Mouse (Mus musculus) heart, adult 2 months (tissue): Measurements from ENCODE around the gene Tnfaip3. TPM values are rescaled to one million over a fixed set of nuclear protein-coding genes. Genes with fewer than 3 reads are reported as not detected.

Experiments
- DNase-seq, 2 experiments: peaks; one replicate each; pipeline ENCODE4 v3.0.0; 2021
- H3K27ac ChIP-seq: fragments of 200-600 bp; 2 replicates; pipeline ENCODE4 v1.8.1; 2022
- H3K27me3 ChIP-seq: fragments of 200-500 bp; 2 replicates; pipeline ENCODE4 v1.6.1; 2012; ENCODE audit warnings: mild to moderate bottlenecking, low read length, inconsistent platforms, mixed read lengths; ENCODE audit not compliant: control insufficient read depth, insufficient read depth
- H3K36me3 ChIP-seq: fragments of 200-500 bp; 2 replicates; pipeline ENCODE4 v1.6.1; 2012; ENCODE audit warnings: low read length, inconsistent platforms; ENCODE audit not compliant: control insufficient read depth, insufficient read depth
- H3K4me1 ChIP-seq: fragments of 200-500 bp; 2 replicates; pipeline ENCODE4 v1.6.1; 2011; ENCODE audit warnings: low read length; ENCODE audit not compliant: control insufficient read depth, insufficient read depth
- H3K4me3 ChIP-seq: fragments of 200-600 bp; 2 replicates; pipeline ENCODE4 v1.8.1; 2022
- H3K79me2 ChIP-seq: fragments of 200-500 bp; replicated peaks from 2 replicates; pipeline ENCODE4 v1.6.1; 2012; ENCODE audit warnings: mild to moderate bottlenecking, inconsistent platforms, low read length, moderate library complexity, mixed read lengths; ENCODE audit not compliant: control insufficient read depth, insufficient read depth
- H3K9ac ChIP-seq: fragments of 200-500 bp; 2 replicates; pipeline ENCODE4 v1.6.1; 2012; ENCODE audit warnings: low read depth, mild to moderate bottlenecking, control low read depth, inconsistent platforms, low read length, mixed read lengths
- CTCF ChIP-seq: fragments of 200-600 bp; IDR thresholded peaks from 2 replicates; pipeline ENCODE4 v1.8.1; 2022; ENCODE audit warnings: antibody characterized with exemption, mild to moderate bottlenecking, moderate library complexity
- EP300 ChIP-seq: fragments of 200-500 bp; IDR thresholded peaks from 2 replicates; pipeline ENCODE4 v1.6.1; 2011; ENCODE audit warnings: low read depth, low read length, control low read depth; ENCODE audit not compliant: insufficient read depth
- POLR2A ChIP-seq: fragments of 200-500 bp; IDR thresholded peaks from 2 replicates; pipeline ENCODE4 v1.6.1; 2011; ENCODE audit warnings: mild to moderate bottlenecking, low read depth, low read length, control low read depth; ENCODE audit not compliant: insufficient read depth
- WGBS: fragments of 180-500 bp; shearing (Covaris S2); methylation state at CpG from one replicate; pipeline ENCODE4 v1.1.7; 2018; 5-methylcytosine and 5-hydroxymethylcytosine counted together
- intact Hi-C: fragments of 180-260 bp; cut with DNase I; formaldehyde crosslinking; loops from one replicate; pipeline ENCODE4 v1.15.1; 2025
- polyA plus RNA-seq: library from polyadenylated mRNA; depleted of rRNA; stranded (reverse); fragments of >200 nt; gene quantifications from 2 replicates; pipeline ENCODE4 v1.2.3, GENCODE M21; 2012
- total RNA-seq, 2 experiments: library from RNA; stranded (reverse); gene quantifications; 2 replicates each; pipeline ENCODE4 v1.2.3; 2021

Gene Tnfaip3
- total and polyA plus RNA-seq, 3 experiments: 1.5 to 2.1 (median 2.0) TPM

DNA sequence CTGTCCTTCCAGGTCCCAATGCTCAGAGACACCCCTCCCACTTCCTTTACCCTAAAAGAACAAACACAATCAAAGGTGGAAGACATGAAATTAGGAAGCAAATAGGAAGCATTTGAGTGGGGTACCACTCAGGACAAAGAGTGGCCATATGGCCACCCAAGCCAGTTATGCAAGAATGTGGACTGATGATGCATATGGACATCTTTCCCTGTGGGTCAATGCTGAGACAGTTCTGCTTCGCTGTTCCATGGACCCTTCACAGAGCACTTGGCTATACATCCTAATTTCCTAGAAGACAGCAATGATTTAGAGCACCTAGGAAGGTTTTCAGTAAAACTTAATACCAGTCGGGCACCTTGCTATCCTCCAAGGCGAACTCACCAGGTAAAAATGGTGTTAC lies 2.8 kb downstream of the Tnfaip3 start:
- no peak for DNase-seq
- Histone ChIP-seq H3K4me1 (peaks cover 3% of the 10 kb centered on the region), H3K27ac (no peak overlapping the region), H3K4me3 (no peak overlapping the region), H3K79me2 (no peaks in the 10 kb centered on the region), H3K36me3 (peaks cover 3% of the 10 kb centered on the region), H3K9ac (no peak overlapping the region), H3K27me3 (no peaks in the 10 kb centered on the region)
- WGBS: 95% methylated on average over 3 of the region's 3 CpGs
- intact Hi-C loops: loop anchor here (10.0 kb wide), 1 partner anchor 582 kb away; the partner anchor contains the start of gene Ifngr1
- TF ChIP-seq EP300 (no peak), CTCF (no peak), POLR2A (no peak)

GRCm38 (mm10) chr10:19011832-19012440 lies 3.5 kb downstream of the Tnfaip3 start:
- Histone ChIP-seq H3K79me2 (no peaks in the 10 kb centered on the region), H3K27ac (no peak overlapping the region), H3K9ac (no peak overlapping the region), H3K36me3 (peaks cover 3% of the 10 kb centered on the region), H3K4me1 (peaks cover 3% of the 10 kb centered on the region), H3K4me3 (no peak overlapping the region), H3K27me3 (no peaks in the 10 kb centered on the region)
- DNase-seq: no peak
- TF ChIP-seq EP300 (no peak), CTCF (no peak), POLR2A (no peak)
- intact Hi-C loops: loop anchor here (10.0 kb wide), 1 partner anchor 583 kb away; the partner anchor contains the start of gene Ifngr1
- WGBS: 69% methylated on average over 7 of the region's 7 CpGs

- Histone ChIP-seq H3K4me3 (no peak overlapping the region), H3K27ac (no peak overlapping the region), H3K9ac (no peak overlapping the region), H3K79me2 (no peaks in the 10 kb centered on the region), H3K27me3 (no peaks in the 10 kb centered on the region), H3K36me3 (peaks cover 3% of the 10 kb centered on the region), H3K4me1 (peaks cover 3% of the 10 kb centered on the region)
- intact Hi-C loops: loop anchor here (10.0 kb wide), 1 partner anchor 584 kb away; the partner anchor contains the start of gene Ifngr1
- 91% methylated on average over 8 of the region's 8 CpGs for WGBS
- no peak for TF ChIP-seq CTCF
- no peak for TF ChIP-seq POLR2A
- no peak for TF ChIP-seq EP300
- DNase-seq: no peak
Measured at GRCm38 (mm10) chr10:19010414-19010813, 5.0 kb downstream of the Tnfaip3 start.

GRCm38 (mm10) chr10:19009186-19009672 lies 6.2 kb downstream of the Tnfaip3 start:
- Histone ChIP-seq H3K9ac (no peak overlapping the region), H3K4me1 (peaks cover 3% of the 10 kb centered on the region), H3K79me2 (no peaks in the 10 kb centered on the region), H3K27me3 (no peaks in the 10 kb centered on the region), H3K27ac (peak overlapping the region; percentile 29), H3K36me3 (peaks cover 3% of the 10 kb centered on the region), H3K4me3 (peak overlapping the region; percentile 26; the same call in 1 of the 2 replicates)
- WGBS: 18% methylated on average over 8 of the region's 8 CpGs
- DNase-seq: peak; percentile 49 to 64
- intact Hi-C loops: no loop called here
- TF ChIP-seq POLR2A: no peak
- TF ChIP-seq EP300: no peak
- no peak for TF ChIP-seq CTCF

DNA sequence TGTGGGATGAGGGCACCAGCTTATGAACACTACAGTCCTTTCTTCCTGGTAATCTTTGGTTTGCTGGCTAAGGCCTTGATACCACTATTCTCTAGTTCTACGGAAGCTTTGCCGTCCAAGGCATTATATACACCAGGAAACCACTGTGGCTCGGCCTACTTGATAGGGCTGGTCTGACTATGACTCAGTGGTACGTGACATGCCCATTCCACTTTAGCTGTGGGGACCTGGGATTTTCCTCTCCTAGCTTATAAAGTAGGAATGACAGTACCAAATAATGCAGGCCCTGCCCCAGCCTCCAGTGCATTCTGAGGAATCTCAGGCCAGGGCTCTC lies 6.9 kb downstream of the Tnfaip3 start:
- H3K36me3 ChIP-seq: peaks cover 3% of the 10 kb centered on the region
- H3K79me2 ChIP-seq: no peaks in the 10 kb centered on the region
- 94% methylated on average over 4 of the region's 4 CpGs for WGBS
- no peak overlapping the region; the same call in 1 of the 2 replicates for H3K27ac ChIP-seq
- no peak overlapping the region for H3K9ac ChIP-seq
- no peak for TF ChIP-seq CTCF
- TF ChIP-seq EP300: no peak
- TF ChIP-seq POLR2A: no peak
- no peak overlapping the region for H3K4me3 ChIP-seq
- intact Hi-C loops: no loop called here
- DNase-seq: no peak
- H3K4me1 ChIP-seq: peaks cover 3% of the 10 kb centered on the region
- no peaks in the 10 kb centered on the region for H3K27me3 ChIP-seq

GRCm38 (mm10) chr10:19007897-19008606 lies 7.4 kb downstream of the Tnfaip3 start:
- intact Hi-C loops: no loop called here
- DNase-seq: no peak
- H3K9ac ChIP-seq: no peak overlapping the region
- 74% methylated on average over 8 of the region's 8 CpGs for WGBS
- no peak overlapping the region for H3K27ac ChIP-seq
- no peak overlapping the region for H3K4me3 ChIP-seq
- peaks cover 2% of the 10 kb centered on the region for H3K4me1 ChIP-seq
- H3K79me2 ChIP-seq: no peaks in the 10 kb centered on the region
- peaks cover 3% of the 10 kb centered on the region for H3K36me3 ChIP-seq
- H3K27me3 ChIP-seq: no peaks in the 10 kb centered on the region
- TF ChIP-seq POLR2A: no peak
- no peak for TF ChIP-seq EP300
- TF ChIP-seq CTCF: no peak
